Mouse (Mus musculus) heart, embryonic 16.5 days (tissue): Measurements from ENCODE around the gene Strbp. TPM values are rescaled to one million over a fixed set of nuclear protein-coding genes. Genes with fewer than 3 reads are reported as not detected.
A peak's percentile ranks its signal among the peaks of the same experiment; 100 is the strongest.

ENCODE experiments used
- ATAC-seq: fragments of 200-750 bp; cut with Nextera tagmentation; replicated peaks from 2 replicates; pipeline ENCODE4 v1.8.0; 2017; ENCODE audit warnings: moderate number of reproducible peaks; ENCODE audit not compliant: insufficient read depth, low FRiP score; ENCODE audit errors: extremely low read depth
- H3K27ac ChIP-seq: fragments of 300-500 bp; sonication (generic); 2 replicates; pipeline ENCODE4 v1.5.1; 2014; ENCODE audit warnings: mild to moderate bottlenecking, low read length, control low read depth, moderate library complexity
- H3K27me3 ChIP-seq: fragments of 300-500 bp; sonication (generic); 2 replicates; pipeline ENCODE4 v1.6.1; 2014; ENCODE audit warnings: low read length, mixed read lengths; ENCODE audit not compliant: control insufficient read depth, insufficient read depth
- H3K36me3 ChIP-seq: fragments of 300-500 bp; sonication (generic); 2 replicates; pipeline ENCODE4 v1.6.1; 2014; ENCODE audit not compliant: control insufficient read depth, insufficient read depth
- H3K4me1 ChIP-seq: fragments of 300-500 bp; sonication (generic); 2 replicates; pipeline ENCODE4 v1.6.1; 2014; ENCODE audit warnings: low read length, mixed read lengths; ENCODE audit not compliant: control insufficient read depth, insufficient read depth
- H3K4me2 ChIP-seq: fragments of 300-500 bp; sonication (generic); 2 replicates; pipeline ENCODE4 v1.6.1; 2014; ENCODE audit warnings: low read depth, mild to moderate bottlenecking, control low read depth, low read length
- H3K4me3 ChIP-seq: fragments of 300-500 bp; sonication (generic); 2 replicates; pipeline ENCODE4 v1.5.1; 2014; ENCODE audit warnings: mild to moderate bottlenecking, control low read depth, low read length
- H3K9ac ChIP-seq: fragments of 300-500 bp; sonication (generic); 2 replicates; pipeline ENCODE4 v1.6.1; 2014; ENCODE audit warnings: low read length, control low read depth
- H3K9me3 ChIP-seq: fragments of 300-500 bp; sonication (generic); replicated peaks from 2 replicates; pipeline ENCODE4 v1.6.1; 2016; ENCODE audit warnings: low read length; ENCODE audit not compliant: control insufficient read depth
- WGBS: fragments of 180-500 bp; shearing (Covaris S2); extraction: QIAGEN DNeasy Blood & Tissue Kit; methylation state at CpG from one replicate; pipeline ENCODE4 v1.1.7; 2014; 5-methylcytosine and 5-hydroxymethylcytosine counted together
- polyA plus RNA-seq: library from polyadenylated mRNA; unstranded; fragments of >200 nt; fragmentation: Nextera tagmentation; extraction: Ambion mirVana; gene quantifications from 2 replicates; pipeline ENCODE4 v1.2.1, GENCODE M21; 2015

The Strbp gene
- polyA plus RNA-seq, 1 experiment from 2014 or later = 24.9 TPM

DNA sequence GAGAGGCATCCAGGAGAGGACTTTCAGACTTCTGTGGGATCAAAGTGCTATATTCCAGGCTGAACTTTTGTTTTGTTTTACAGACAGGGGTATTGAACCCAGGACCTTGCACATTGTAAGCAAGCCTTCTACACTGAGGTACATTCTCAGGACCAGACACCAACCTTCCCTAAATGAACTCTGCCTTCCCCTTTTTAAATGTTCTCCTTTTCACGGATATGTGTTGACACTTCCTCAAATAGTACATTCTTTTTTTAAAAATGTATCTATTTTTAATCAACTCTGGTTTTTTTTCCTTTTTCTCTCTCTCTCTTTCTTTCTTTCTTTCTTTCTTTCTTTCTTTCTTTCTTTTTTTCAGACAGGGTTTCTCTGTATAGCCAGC lies 32.1 kb upstream of the Strbp start:
- no peak overlapping the region for H3K27ac ChIP-seq
- 30% methylated on average over 1 of the region's 1 CpGs for WGBS
- no peaks in the 10 kb centered on the region for H3K36me3 ChIP-seq
- H3K4me2 ChIP-seq = peak overlapping the region; percentile 63
- peaks cover 11% of the 10 kb centered on the region for H3K4me1 ChIP-seq
- H3K27me3 ChIP-seq = no peaks in the 10 kb centered on the region
- peak overlapping the region; percentile 33 for H3K4me3 ChIP-seq
- no peaks in the 10 kb centered on the region for H3K9me3 ChIP-seq
- peak overlapping the region; percentile 59 for H3K9ac ChIP-seq
- no peak for ATAC-seq

DNA sequence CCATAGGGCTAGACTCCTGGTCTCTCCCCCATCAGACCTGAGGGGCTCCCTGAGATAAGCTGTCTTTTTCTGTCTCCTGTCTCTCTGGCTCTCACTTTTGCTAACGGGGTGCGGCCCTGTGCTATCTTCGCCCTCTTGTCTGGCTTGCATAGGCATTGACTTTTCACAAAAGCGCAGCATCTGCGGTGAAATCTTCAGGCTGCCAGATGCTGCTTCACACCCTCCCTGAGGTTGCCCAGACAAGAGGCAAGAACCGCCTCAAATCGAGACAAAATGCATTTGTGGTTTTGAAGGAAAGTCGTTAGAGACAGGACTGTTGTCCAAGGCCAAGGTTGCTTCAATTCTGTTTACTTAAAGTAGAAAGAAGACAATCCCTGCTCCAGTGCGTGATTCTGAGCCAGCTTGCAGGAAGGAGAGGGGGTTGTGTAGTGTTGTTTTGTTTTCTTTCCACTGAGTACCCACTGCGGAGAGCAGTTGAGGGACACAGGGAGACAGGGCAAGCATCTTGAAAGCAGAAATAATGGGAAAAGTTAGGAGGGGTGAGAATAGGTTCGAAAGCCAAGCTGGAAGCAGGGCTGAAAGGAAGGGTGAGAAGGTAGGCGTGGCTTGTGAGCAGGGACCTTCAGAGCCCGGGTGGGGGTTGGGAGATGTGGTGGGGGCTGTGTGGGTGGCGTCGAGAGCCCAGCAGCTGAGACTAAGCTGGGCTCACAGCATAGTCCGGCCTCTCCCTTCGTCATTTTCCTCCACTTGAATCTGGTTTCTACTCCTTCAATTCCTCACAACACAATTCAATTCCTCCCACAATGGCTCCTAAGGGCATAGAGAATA lies 31.5 kb upstream of the Strbp start:
- H3K27ac ChIP-seq = no peak overlapping the region
- no peaks in the 10 kb centered on the region for H3K36me3 ChIP-seq
- no peaks in the 10 kb centered on the region for H3K9me3 ChIP-seq
- H3K4me1 ChIP-seq = peaks cover 11% of the 10 kb centered on the region
- peak overlapping the region; percentile 63 for H3K4me2 ChIP-seq
- no peaks in the 10 kb centered on the region for H3K27me3 ChIP-seq
- H3K4me3 ChIP-seq = peak overlapping the region; percentile 33
- H3K9ac ChIP-seq = peak overlapping the region; percentile 59
- ATAC-seq = 0 out of 2 replicates have a peak, but pooled peaks have one; percentile 55
- 11% methylated on average over 17 of the region's 17 CpGs for WGBS

DNA sequence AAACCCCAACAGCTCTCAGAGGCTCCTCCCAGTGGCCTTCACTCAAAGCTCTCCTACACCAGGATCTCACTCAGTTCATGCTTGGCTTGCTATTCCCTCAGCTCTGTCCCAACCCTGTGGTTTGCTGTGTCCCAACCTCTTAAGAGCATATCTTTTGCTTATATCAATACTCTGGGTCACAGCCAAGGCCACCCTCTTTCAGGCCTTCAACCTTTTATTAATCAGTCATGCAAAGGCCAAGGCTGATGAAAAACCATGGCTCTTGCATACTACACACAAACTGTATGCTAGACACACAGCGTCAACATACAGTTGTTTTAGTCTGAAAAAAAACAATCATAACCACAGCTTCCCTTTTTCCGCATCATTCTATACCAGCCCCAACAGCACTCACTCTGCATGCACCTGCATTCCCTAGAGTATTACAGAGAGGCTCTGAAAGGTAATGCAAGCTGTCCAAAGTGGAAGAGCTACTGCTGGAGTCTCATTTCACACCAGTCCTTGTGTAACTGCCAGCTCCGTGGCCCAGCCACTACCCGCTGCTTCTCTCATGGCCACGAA lies 27.7 kb upstream of the Strbp start:
- ATAC-seq = no peak
- no peaks in the 10 kb centered on the region for H3K27me3 ChIP-seq
- no peak overlapping the region for H3K4me3 ChIP-seq
- H3K27ac ChIP-seq = no peak overlapping the region
- no peaks in the 10 kb centered on the region for H3K36me3 ChIP-seq
- H3K4me1 ChIP-seq = peaks cover 11% of the 10 kb centered on the region
- no peak overlapping the region for H3K4me2 ChIP-seq
- 85% methylated on average over 5 of the region's 5 CpGs for WGBS
- no peak overlapping the region for H3K9ac ChIP-seq
- H3K9me3 ChIP-seq = no peaks in the 10 kb centered on the region

DNA sequence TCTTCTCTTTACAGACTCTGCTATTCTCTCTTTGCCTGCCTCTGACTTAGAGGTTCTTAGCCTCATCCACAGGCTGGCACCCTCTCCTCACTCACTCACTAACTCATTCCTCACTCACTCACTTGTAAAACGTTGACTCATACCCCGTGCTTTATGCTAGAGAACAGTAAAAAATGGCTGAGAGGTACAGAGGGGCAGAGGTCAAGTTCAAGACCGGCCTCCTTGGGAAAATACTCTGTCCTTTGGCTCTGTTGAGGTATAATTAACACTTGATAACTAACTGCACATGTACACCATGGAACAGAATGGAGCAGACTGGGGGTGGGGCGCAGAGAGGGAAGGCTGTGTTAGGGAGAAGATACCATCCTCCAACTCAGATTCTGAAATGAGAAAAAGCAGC lies 20.6 kb upstream of the Strbp start:
- ATAC-seq = no peak
- Histone ChIP-seq H3K4me3 (no peak overlapping the region), H3K27ac (no peak overlapping the region), H3K9ac (no peak overlapping the region), H3K27me3 (no peaks in the 10 kb centered on the region), H3K4me2 (no peak overlapping the region), H3K9me3 (no peaks in the 10 kb centered on the region), H3K36me3 (no peaks in the 10 kb centered on the region), H3K4me1 (no peaks in the 10 kb centered on the region)
- 74% methylated on average over 4 of the region's 4 CpGs for WGBS

DNA sequence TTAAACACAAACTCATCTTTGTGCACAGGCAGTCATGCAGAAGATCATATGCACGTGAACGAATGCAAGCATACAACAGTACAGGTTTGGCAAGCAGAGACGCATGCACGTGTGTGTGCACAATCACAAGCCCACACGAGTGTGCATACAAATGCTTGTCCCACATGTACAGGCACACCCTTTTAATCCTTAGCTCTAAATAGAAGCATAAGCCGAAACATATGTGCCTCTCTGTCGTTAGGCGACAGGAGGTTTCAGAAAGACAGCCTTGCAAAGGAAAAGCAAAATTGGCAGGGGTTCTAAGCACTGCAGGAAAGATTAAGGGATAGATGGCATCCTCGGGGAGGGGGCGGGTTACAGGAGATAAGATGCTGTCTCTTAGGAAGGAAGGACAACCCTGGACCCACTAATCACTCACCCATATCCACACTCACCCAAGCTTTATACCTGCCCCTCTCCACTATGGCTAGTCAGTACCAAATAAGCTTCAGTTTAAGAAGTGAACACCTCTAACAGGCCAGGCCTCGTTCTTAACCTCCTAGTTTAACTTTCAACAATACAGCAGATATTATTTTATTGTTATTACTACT lies 19.9 kb upstream of the Strbp start:
- Histone ChIP-seq H3K9ac (no peak overlapping the region), H3K27me3 (no peaks in the 10 kb centered on the region), H3K9me3 (no peaks in the 10 kb centered on the region), H3K4me2 (no peak overlapping the region), H3K27ac (no peak overlapping the region), H3K4me3 (no peak overlapping the region), H3K36me3 (no peaks in the 10 kb centered on the region), H3K4me1 (no peaks in the 10 kb centered on the region)
- WGBS = 65% methylated on average over 11 of the region's 11 CpGs
- ATAC-seq = no peak

DNA sequence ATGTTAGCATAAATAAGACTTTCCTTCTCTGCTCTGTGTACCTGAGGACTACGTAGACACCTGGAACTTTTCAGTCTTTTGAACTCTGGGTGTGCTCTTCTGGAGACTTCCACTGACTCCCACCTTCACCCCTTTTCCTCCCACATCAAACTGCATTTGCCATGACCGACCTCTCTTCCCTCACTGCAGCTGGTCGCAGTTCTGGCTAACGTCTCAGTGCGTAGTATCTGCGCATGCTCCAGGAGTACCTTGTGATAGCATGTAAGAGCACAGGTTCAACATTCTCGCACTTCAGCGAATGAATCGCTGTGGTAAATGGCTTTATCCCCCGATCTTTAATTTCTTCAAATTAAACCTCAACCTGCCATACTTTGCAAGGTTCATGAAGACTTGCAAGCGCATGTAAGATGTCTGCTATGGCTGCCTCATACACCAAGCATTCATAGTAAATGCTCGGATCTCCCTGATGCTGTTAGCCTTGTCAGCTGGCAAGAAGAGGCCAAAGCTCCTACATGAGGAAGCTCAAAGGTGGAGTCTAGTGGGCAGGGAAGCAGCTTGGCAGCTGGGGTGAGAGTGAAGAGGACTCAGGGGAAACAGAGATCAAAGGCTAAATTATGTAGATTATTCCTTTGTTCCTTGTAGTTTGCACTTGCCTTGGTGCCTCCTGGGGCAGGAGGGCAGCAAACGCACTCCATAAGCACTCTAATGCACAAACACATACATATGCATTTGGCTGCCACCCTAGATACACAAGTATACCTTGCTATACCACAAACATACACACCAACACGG lies 19.2 kb upstream of the Strbp start:
- Histone ChIP-seq H3K4me2 (no peak overlapping the region), H3K9me3 (no peaks in the 10 kb centered on the region), H3K27ac (no peak overlapping the region), H3K9ac (no peak overlapping the region), H3K4me1 (no peaks in the 10 kb centered on the region), H3K27me3 (no peaks in the 10 kb centered on the region), H3K36me3 (no peaks in the 10 kb centered on the region), H3K4me3 (no peak overlapping the region)
- 78% methylated on average over 14 of the region's 14 CpGs for WGBS
- peak; percentile 70 for ATAC-seq

DNA sequence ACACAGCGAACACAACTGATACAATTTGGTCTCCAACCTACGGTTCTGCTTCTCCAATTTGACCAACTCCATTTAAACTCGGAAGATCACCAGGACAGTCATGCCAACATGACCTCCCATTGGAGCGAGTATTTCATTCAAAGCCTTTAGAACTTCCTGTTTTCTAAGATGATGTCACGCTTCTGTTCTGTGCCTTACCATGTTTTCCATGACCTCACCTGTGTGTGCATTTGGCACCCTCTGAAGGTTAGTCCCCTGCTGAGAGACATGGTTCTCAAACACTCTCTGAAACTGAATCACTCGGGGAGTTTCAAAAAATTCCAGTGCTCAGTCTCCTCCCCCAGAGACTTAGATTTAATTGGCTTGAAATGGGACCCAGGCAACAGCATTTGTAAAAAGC lies 12.6 kb upstream of the Strbp start:
- WGBS = 70% methylated on average over 6 of the region's 6 CpGs
- H3K27ac ChIP-seq = no peak overlapping the region
- ATAC-seq = no peak
- H3K4me2 ChIP-seq = no peak overlapping the region
- no peaks in the 10 kb centered on the region for H3K4me1 ChIP-seq
- no peaks in the 10 kb centered on the region for H3K36me3 ChIP-seq
- H3K9me3 ChIP-seq = no peaks in the 10 kb centered on the region
- no peak overlapping the region for H3K9ac ChIP-seq
- H3K4me3 ChIP-seq = no peak overlapping the region
- no peaks in the 10 kb centered on the region for H3K27me3 ChIP-seq

DNA sequence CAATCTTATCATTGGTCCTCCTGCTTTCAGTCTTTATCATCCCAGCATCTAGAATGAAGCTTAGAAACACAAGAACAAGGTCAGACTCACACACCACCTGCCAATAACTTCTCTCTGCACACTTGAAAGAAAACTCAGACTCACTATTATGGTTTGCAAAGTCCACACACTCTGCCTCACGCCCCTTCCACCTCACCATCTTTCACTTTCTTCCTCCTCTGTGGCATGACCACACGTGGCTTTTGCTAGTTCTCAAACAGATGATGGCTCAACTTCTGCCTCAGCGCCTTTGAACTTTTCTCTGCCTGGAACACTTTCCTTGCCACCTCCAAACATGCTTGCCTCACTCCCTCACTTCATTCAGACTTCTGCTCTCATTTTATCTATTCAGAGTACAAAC lies 11.7 kb upstream of the Strbp start:
- Histone ChIP-seq H3K4me3 (no peak overlapping the region), H3K9ac (no peak overlapping the region), H3K4me1 (no peaks in the 10 kb centered on the region), H3K27ac (no peak overlapping the region), H3K27me3 (no peaks in the 10 kb centered on the region), H3K4me2 (no peak overlapping the region), H3K9me3 (no peaks in the 10 kb centered on the region), H3K36me3 (no peaks in the 10 kb centered on the region)
- 57% methylated on average over 3 of the region's 3 CpGs for WGBS
- ATAC-seq = no peak

DNA sequence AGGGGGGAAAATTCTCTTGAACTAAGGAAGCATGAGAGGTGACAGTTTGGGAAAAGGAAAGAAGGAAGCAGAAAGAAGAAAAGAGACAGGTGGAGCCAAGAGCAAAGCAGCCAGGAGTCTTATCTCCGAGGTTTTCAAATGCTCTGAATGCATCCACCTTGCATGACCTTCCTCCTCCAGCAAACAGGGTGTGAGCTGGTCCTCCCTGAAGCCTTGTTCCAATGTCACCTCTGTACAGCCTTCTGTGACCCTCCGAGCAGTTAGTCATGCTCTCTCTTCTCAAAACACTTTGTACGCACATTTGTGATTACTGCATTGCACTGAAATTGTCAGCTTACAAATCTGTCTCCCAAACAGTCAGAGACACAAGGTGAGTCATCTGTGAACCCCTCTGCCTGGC lies 9.4 kb upstream of the Strbp start:
- Histone ChIP-seq H3K36me3 (no peaks in the 10 kb centered on the region), H3K4me2 (no peak overlapping the region), H3K27me3 (no peaks in the 10 kb centered on the region), H3K4me3 (no peak overlapping the region), H3K4me1 (no peaks in the 10 kb centered on the region), H3K27ac (no peak overlapping the region), H3K9me3 (no peaks in the 10 kb centered on the region), H3K9ac (no peak overlapping the region)
- WGBS = 57% methylated on average over 3 of the region's 3 CpGs
- ATAC-seq = no peak
